Mouse (Mus musculus): Measurements from ENCODE around the gene Axin2. TPM values are rescaled to one million over a fixed set of nuclear protein-coding genes. Genes with fewer than 3 reads are reported as not detected.

Gene Axin2
- total and polyA plus RNA-seq, 2 experiments from 2014 or later, result 6.0 to 38.0 TPM

- no peak overlapping the region for H3K4me3 ChIP-seq (ENCODE audit: low read length)
- no peak overlapping the region for H3K27ac ChIP-seq
- H3K36me3 ChIP-seq (ENCODE audit: insufficient read depth, low read length), result no peaks in the 10 kb centered on the region
- H3K27me3 ChIP-seq (ENCODE audit: insufficient read depth, low read length), result no peaks in the 10 kb centered on the region
- no peak overlapping the region for H3K4me2 ChIP-seq (ENCODE audit: low read depth, low read length)
- 24% methylated on average over 11 of the region's 11 CpGs for WGBS
- no peaks in the 10 kb centered on the region for H3K9me3 ChIP-seq (ENCODE audit: low read length)
- no peak for DNase-seq (ENCODE audit: low spot score)
- ATAC-seq, result no peak
- H3K9ac ChIP-seq (replicated peaks; ENCODE audit: low read length), result no peak overlapping the region
- no peak for TF ChIP-seq CTCF (IDR thresholded peaks at IDR 0.05; ENCODE audit: low read depth)
- H3K4me1 ChIP-seq (ENCODE audit: insufficient read depth, low read length), result peaks cover 7% of the 10 kb centered on the region; the same call in 1 of the 2 replicates
Observed at GRCm38 (mm10) chr11:108975583-108975982, 55.4 kb downstream of the Axin2 start.

- H3K9me3 ChIP-seq (ENCODE audit: low read length), result no peaks in the 10 kb centered on the region
- no peak for DNase-seq (ENCODE audit: low spot score)
- H3K4me1 ChIP-seq (ENCODE audit: insufficient read depth, low read length), result peaks cover 12% of the 10 kb centered on the region
- ATAC-seq, result no peak
- no peaks in the 10 kb centered on the region for H3K27me3 ChIP-seq (ENCODE audit: insufficient read depth, low read length)
- no peak overlapping the region for H3K27ac ChIP-seq
- H3K4me3 ChIP-seq (ENCODE audit: low read length), result no peak overlapping the region
- WGBS, result 62% methylated on average over 12 of the region's 12 CpGs
- H3K4me2 ChIP-seq (ENCODE audit: low read depth, low read length), result no peak overlapping the region
- TF ChIP-seq CTCF (IDR thresholded peaks at IDR 0.05; ENCODE audit: low read depth), result no peak
- H3K9ac ChIP-seq (replicated peaks; ENCODE audit: low read length), result no peak overlapping the region
- no peaks in the 10 kb centered on the region for H3K36me3 ChIP-seq (ENCODE audit: insufficient read depth, low read length)
Observed at GRCm38 (mm10) chr11:108980530-108980929, 60.4 kb downstream of the Axin2 start.

- Histone ChIP-seq H3K36me3 (ENCODE audit: insufficient read depth, low read length) (no peaks in the 10 kb centered on the region), H3K4me2 (ENCODE audit: low read depth, low read length) (no peak overlapping the region), H3K27ac (no peak overlapping the region), H3K4me1 (ENCODE audit: insufficient read depth, low read length) (peaks cover 10% of the 10 kb centered on the region; the same call in 1 of the 2 replicates), H3K9me3 (ENCODE audit: low read length) (no peaks in the 10 kb centered on the region), H3K4me3 (ENCODE audit: low read length) (no peak overlapping the region), H3K27me3 (ENCODE audit: insufficient read depth, low read length) (no peaks in the 10 kb centered on the region), H3K9ac (replicated peaks; ENCODE audit: low read length) (no peak overlapping the region)
- no peak for TF ChIP-seq CTCF (IDR thresholded peaks at IDR 0.05; ENCODE audit: low read depth)
- 82% methylated on average over 8 of the region's 8 CpGs for WGBS
- DNase-seq (ENCODE audit: low spot score) (no peak), ATAC-seq (no peak)
Observed at GRCm38 (mm10) chr11:108981012-108981411, 60.9 kb downstream of the Axin2 start.

- Histone ChIP-seq H3K27me3 (ENCODE audit: insufficient read depth, low read length) (no peaks in the 10 kb centered on the region), H3K9ac (replicated peaks; ENCODE audit: low read length) (no peak overlapping the region)
- 0 out of 2 replicates have a peak, but pooled peaks have one; percentile 36 for ATAC-seq
Observed at GRCm38 (mm10) chr11:108983409-108984064, 63.4 kb downstream of the Axin2 start.

GRCm38 (mm10) chr11:108984711-108985419 lies 64.7 kb downstream of the Axin2 start:
- peaks cover 10% of the 10 kb centered on the region; the same call in 1 of the 2 replicates for H3K4me1 ChIP-seq (ENCODE audit: insufficient read depth, low read length)
- H3K9ac ChIP-seq (replicated peaks; ENCODE audit: low read length), result no peak overlapping the region
- no peak overlapping the region for H3K4me2 ChIP-seq (ENCODE audit: low read depth, low read length)
- no peak for ATAC-seq
- TF ChIP-seq CTCF (IDR thresholded peaks at IDR 0.05; ENCODE audit: low read depth), result no peak
- no peak for DNase-seq (ENCODE audit: low spot score)
- no peak overlapping the region for H3K4me3 ChIP-seq (ENCODE audit: low read length)
- 56% methylated on average over 5 of the region's 5 CpGs for WGBS
- H3K9me3 ChIP-seq (ENCODE audit: low read length), result no peaks in the 10 kb centered on the region
- no peaks in the 10 kb centered on the region for H3K36me3 ChIP-seq (ENCODE audit: insufficient read depth, low read length)
- H3K27me3 ChIP-seq (ENCODE audit: insufficient read depth, low read length), result no peaks in the 10 kb centered on the region
- H3K27ac ChIP-seq, result no peak overlapping the region

More at GRCm38 (mm10) chr11:108983409-108984064, 63.4 kb downstream of the Axin2 start:
- Histone ChIP-seq H3K4me3 (ENCODE audit: low read length) (no peak overlapping the region), H3K4me1 (ENCODE audit: insufficient read depth, low read length) (peaks cover 10% of the 10 kb centered on the region; the same call in 1 of the 2 replicates), H3K9me3 (ENCODE audit: low read length) (no peaks in the 10 kb centered on the region), H3K4me2 (ENCODE audit: low read depth, low read length) (no peak overlapping the region), H3K36me3 (ENCODE audit: insufficient read depth, low read length) (no peaks in the 10 kb centered on the region), H3K27ac (no peak overlapping the region; the same call in 1 of the 2 replicates)
- DNase-seq (ENCODE audit: low spot score), result peak; percentile 44
- no peak for TF ChIP-seq CTCF (IDR thresholded peaks at IDR 0.05; ENCODE audit: low read depth)
- WGBS, result 49% methylated on average over 7 of the region's 7 CpGs

GRCm38 (mm10) chr11:108985836-108986235 lies 65.7 kb downstream of the Axin2 start:
- no peak for TF ChIP-seq CTCF (IDR thresholded peaks at IDR 0.05; ENCODE audit: low read depth)
- H3K27ac ChIP-seq, result no peak overlapping the region
- no peaks in the 10 kb centered on the region for H3K36me3 ChIP-seq (ENCODE audit: insufficient read depth, low read length)
- H3K4me1 ChIP-seq (ENCODE audit: insufficient read depth, low read length), result peaks cover 10% of the 10 kb centered on the region; the same call in 1 of the 2 replicates
- WGBS, result 44% methylated on average over 7 of the region's 7 CpGs
- no peak overlapping the region for H3K4me2 ChIP-seq (ENCODE audit: low read depth, low read length)
- H3K4me3 ChIP-seq (ENCODE audit: low read length), result no peak overlapping the region
- H3K9me3 ChIP-seq (ENCODE audit: low read length), result no peaks in the 10 kb centered on the region
- peak; percentile 53 for DNase-seq (ENCODE audit: low spot score)
- ATAC-seq, result no peak; the same call in 1 of the 2 replicates
- no peak overlapping the region for H3K9ac ChIP-seq (replicated peaks; ENCODE audit: low read length)
- no peaks in the 10 kb centered on the region for H3K27me3 ChIP-seq (ENCODE audit: insufficient read depth, low read length)

All from hindbrain, postnatal 0 days (tissue).